Mouse (Mus musculus) megakaryocyte, embryonic 14.5 days (primary cell): ENCODE measurements around the gene Lrrc8b.

ENCODE experiments used
- FLI1 ChIP-seq: IDR thresholded peaks from 2 replicates; pipeline ENCODE4 v1.6.1; 2012; ENCODE audit warnings: low read length, inconsistent platforms, mixed read lengths
- GATA1 ChIP-seq: IDR thresholded peaks from 3 replicates; pipeline ENCODE4 v1.6.1; 2012; ENCODE audit warnings: mixed read lengths, low read length, inconsistent platforms, borderline replicate concordance

DNA sequence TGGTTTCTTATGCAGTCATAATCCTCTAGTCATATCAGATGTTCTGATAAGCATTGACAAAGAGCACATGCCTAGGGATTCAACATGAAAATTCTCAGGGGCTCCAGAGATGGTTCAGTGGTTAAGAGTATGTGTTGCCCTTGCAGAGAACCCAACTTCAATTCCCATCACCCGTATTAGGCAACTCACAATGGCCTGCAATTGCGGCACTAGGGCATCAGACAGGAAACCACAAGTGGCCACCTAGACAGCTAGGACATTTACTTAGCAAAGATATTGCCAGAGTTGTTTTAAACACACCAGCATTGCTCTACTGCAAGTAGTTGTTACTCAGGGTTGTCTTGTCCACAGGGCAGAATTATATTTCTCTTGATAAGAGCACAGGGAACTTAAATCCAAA is 34.1 kb upstream of the Lrrc8b start:
- TF ChIP-seq GATA1, result no peak
- no peak for TF ChIP-seq FLI1
